In the genomic region with DNA sequence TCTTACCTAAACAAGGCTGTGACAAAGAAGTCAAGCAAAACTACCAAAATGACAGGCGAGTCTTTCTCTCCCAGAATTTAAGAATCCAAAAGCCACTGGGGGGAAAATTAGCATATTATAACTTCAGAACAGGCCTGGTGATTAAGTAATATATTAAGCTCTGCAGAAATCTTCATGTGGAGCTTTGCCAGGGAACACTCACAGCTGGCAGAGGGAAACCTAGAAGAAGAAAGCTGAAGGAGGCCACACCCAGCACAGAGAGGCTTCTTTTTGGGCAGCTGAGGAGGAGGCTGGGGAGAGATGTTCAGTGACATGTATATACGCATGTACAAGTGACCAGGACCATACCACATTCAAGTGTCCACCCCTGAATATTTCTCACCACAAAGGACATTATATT, we compare ENCODE assay signal across 20 mouse cellular contexts.
DNase-seq lines count a peak whose midpoint lies in the region; ATAC-seq and TF ChIP-seq lines count a peak whose summit lies in the region.
"Had no signal": no experiment of that assay in that cellular context is flagged by ENCODE, and none has a peak within 500 bp of the region (broad histone marks: within the 10 kb centered on the region; RNA-seq: fewer than 3 reads in every experiment).

No protein-coding gene starts in this region.

- ATAC-seq in kidney, embryonic 16.5 days (ENCODE audit: low FRiP score, low TSS enrichment) = no peak
- ATAC-seq: hindbrain, embryonic 16.5 days; intestine, postnatal 0 days had no signal

- no peaks in the 10 kb centered on the region for H3K27me3 ChIP-seq in kidney, embryonic 16.5 days (ENCODE audit: insufficient read depth, low read length)
- H3K27me3 ChIP-seq: embryonic facial prominence, embryonic 12.5 days; limb, embryonic 13.5 days; neural tube, embryonic 13.5 days had no signal

- no peaks in the 10 kb centered on the region for H3K36me3 ChIP-seq in kidney, embryonic 16.5 days (ENCODE audit: insufficient read depth, low read length)
- H3K36me3 ChIP-seq: embryonic facial prominence, embryonic 12.5 days; heart, embryonic 10.5 days; limb, embryonic 13.5 days; midbrain, embryonic 10.5 days; neural tube, embryonic 13.5 days had no signal

- intact Hi-C loops in gastrocnemius, postnatal 36 days (cut with DNase I) = no loop called here

- 90% methylated on average over 2 of the region's 2 CpGs for WGBS in kidney, embryonic 16.5 days

- peak; percentile 16 for DNase-seq in gastrocnemius, postnatal 25 days
- no peak for DNase-seq in gastrocnemius, postnatal 36 days
- DNase-seq in kidney, postnatal 25 days = peak; percentile 50 to 54
- DNase-seq in NIH3T3 (ENCODE audit: low read depth) = peak; percentile 62
- DNase-seq in cerebellum, adult 9-10 months = no peak
- DNase-seq: adrenal gland, adult 2 months; cerebellum, adult 18-20 months; lung, postnatal 14 days; right cerebral cortex, postnatal 25 days; thymus, postnatal 25 days had no signal

- H3K4me3 ChIP-seq in kidney, embryonic 16.5 days (ENCODE audit: low read length) = no peak overlapping the region
- H3K4me3 ChIP-seq in embryonic fibroblast, embryonic 13.5 days (ENCODE audit: insufficient read depth, low read length) = no peak overlapping the region
- H3K4me3 ChIP-seq: embryonic facial prominence, embryonic 12.5 days; heart, embryonic 10.5 days; limb, embryonic 13.5 days; midbrain, embryonic 10.5 days; neural tube, embryonic 13.5 days had no signal

- H3K4me2 ChIP-seq in kidney, embryonic 16.5 days (replicated peaks; ENCODE audit: low read depth, low read length) = no peak overlapping the region
- H3K4me2 ChIP-seq: embryonic facial prominence, embryonic 12.5 days; limb, embryonic 13.5 days; neural tube, embryonic 13.5 days had no signal

- H3K4me1 ChIP-seq in kidney, embryonic 16.5 days (ENCODE audit: insufficient read depth, low read length) = peaks cover under 1% of the 10 kb centered on the region; the same call in 1 of the 2 replicates
- H3K4me1 ChIP-seq in embryonic fibroblast, embryonic 13.5 days (ENCODE audit: control insufficient read depth, insufficient read depth, low read length) = 0 out of 2 replicates have a peak, but pooled peaks cover 2% of the 10 kb centered on the region
- H3K4me1 ChIP-seq: heart, embryonic 10.5 days; neural tube, embryonic 13.5 days had no signal

- no peak overlapping the region for H3K27ac ChIP-seq in kidney, embryonic 16.5 days (ENCODE audit: low read length)
- peak overlapping the region; percentile 53 for H3K27ac ChIP-seq in embryonic fibroblast, embryonic 13.5 days (ENCODE audit: insufficient read depth, low read length)
- H3K27ac ChIP-seq: embryonic facial prominence, embryonic 12.5 days; heart, embryonic 10.5 days; liver, embryonic 14.5 days; midbrain, embryonic 10.5 days; neural tube, embryonic 13.5 days had no signal

- TF ChIP-seq CTCF in embryonic fibroblast, embryonic 13.5 days (IDR thresholded peaks at IDR 0.05; ENCODE audit: borderline replicate concordance, insufficient read depth, low read length) = no peak

- no peaks in the 10 kb centered on the region for H3K9me3 ChIP-seq in kidney, embryonic 16.5 days (ENCODE audit: low read length)
- H3K9me3 ChIP-seq: embryonic facial prominence, embryonic 12.5 days; heart, embryonic 10.5 days; limb, embryonic 13.5 days; midbrain, embryonic 10.5 days; neural tube, embryonic 13.5 days had no signal

- no peak for TF ChIP-seq POLR2A in embryonic fibroblast, embryonic 13.5 days (IDR thresholded peaks at IDR 0.05; ENCODE audit: low read depth, low read length)

- H3K9ac ChIP-seq in kidney, embryonic 16.5 days (replicated peaks; ENCODE audit: low read length) = no peak overlapping the region
- H3K9ac ChIP-seq: embryonic facial prominence, embryonic 12.5 days; limb, embryonic 13.5 days; liver, embryonic 14.5 days; neural tube, embryonic 13.5 days had no signal

Comparison
In these comparisons a context has a peak if more than half of its experiments do, and no peak if none do; other contexts are left out.
1. DNase-seq: peak in gastrocnemius, postnatal 25 days (single experiment), kidney, postnatal 25 days (2 of 2) and NIH3T3 (single experiment); none in gastrocnemius, postnatal 36 days (0 of 2) and cerebellum, adult 9-10 months (single experiment).